Mouse (Mus musculus): ENCODE measurements at regions not wholly inside any gene's neighbourhood (a gene's known extent, or its start where the extent isn't known, plus 50 kb on each side); places are given as distances from the start of the nearest gene placed in this dataset.
"Not testable (repeated sequence)": the region's sequence is repeated elsewhere in the genome, so short reads cannot be mapped to it uniquely, and the experiment has no call there.

DNA sequence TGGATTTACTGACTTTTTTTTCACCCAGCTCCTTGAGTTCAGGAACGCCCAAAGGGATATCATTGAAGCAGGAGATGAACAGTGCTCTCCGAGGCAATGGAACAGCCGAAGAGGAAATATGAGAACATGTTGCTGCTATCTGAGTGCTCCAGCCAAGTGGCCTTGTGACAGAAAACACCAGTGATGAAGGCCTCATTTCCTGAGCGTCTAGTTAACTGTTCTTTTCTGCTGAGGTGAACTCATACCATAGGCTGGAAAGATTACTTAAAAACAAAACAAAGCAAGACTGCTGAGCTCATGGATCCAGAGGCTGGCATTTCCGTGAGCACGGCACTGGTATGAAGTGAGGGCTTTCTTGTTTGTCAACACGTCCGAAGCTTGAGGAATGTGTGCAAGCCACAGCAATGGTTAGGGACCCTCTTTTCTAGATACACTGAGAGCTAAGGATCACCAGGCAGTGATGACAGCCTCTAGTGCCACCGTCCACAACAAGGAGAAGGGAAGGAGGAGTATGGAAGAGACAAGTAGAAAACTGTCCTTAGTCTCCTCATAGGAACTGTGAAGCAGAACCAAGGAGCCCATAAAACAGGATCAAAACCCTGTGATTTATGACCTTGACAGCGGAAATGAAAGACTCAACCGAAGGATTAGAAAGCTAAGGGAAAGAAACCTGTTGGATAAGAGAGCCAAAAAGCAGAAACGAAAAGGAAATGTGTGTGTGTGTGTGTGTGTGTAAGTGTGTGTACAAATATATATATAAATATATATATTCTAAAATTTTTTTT is 200.4 kb downstream of the Fam43a start:
- DNase-seq (ENCODE audit: low spot score), result peak; percentile 36

DNA sequence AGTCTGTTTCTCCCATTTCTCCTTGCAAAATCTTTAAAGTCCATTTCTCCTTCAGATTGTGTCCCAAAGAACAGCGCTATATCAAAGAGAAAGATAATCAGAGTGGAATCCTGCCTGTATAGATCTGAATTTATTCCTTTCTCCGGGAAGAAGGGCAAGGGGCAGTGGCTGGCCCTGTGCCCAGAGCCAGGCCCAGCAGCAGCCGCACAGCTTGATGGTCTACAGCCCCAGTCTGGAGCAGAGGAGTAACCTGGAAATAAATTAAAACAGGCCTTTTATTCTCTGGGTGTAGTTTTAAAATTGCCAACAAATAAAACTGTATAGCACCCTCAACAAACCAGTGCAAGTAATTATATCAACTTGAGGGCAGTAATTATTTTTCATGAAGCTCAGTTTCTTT is 204.5 kb downstream of the Fam43a start:
- DNase-seq (ENCODE audit: low spot score), result no peak

DNA sequence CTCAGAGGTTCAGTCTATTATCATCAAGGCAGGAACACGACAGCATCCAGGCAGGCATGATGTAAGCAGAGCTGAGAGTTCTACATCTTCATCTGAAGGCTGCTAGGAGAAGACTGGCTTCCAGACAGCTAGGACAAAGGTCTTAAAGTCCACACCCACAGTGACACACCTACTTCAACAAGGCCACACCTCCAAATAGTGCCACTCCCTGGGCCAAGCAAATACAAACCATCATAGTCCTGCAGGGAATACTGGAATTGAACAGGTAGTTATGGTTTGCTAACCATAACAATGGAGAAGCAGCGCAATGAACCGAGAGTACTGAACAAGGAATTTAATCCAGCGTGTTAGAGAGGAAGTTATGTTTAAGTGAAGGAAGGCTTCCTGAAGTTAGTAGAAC is 206.7 kb downstream of the Fam43a start:
- DNase-seq (ENCODE audit: low spot score), result not testable (repeated sequence)

DNA sequence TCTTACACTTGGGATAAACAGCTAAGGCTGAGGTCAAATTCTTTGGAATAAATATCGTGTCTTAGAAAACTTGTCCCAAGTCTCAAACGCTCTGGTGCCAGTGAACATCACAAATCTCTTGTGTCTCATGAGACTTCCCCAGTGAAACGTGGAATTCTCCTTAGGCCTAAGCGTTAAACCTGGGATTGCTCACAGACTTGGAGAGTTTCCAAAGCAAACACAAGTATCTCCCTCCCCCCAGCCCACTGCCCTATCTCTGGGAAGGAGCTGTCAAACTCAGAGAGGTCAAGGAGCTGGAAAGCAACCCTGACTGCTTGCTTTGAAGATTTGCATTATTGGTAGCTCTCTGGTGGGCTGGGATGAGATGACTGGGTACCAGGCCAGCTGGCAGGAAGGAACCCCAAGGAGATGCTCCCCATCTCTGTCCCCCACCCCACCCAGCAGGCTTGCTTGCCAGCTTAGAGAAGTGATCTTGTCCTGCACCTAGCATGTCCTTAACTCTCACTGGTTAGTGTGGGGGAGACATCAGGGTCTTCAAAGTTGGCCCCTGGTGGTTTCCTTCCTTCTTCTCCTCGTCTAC is 219.1 kb downstream of the Fam43a start:
- DNase-seq (ENCODE audit: low spot score), result no peak

DNA sequence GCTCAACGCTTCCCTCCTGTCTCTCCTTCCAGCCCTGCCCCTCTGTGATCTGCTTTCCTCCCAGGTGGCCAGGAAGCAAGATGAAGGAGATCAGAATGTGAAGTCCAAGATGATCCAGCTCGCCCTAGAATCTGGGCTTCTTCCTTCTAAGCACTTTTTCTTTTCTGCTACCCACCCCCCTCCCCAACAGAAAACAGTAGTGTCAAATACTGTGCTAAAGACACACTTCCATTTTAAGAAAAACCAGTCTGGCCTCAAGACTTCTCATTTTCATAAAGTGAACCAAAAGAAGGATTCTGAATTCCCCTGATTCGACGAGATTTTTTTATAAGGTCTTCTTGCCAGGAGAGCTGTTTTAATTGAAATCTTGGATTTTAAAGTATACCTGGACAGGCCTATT is 219.8 kb downstream of the Fam43a start:
- no peak for DNase-seq (ENCODE audit: low spot score)

DNA sequence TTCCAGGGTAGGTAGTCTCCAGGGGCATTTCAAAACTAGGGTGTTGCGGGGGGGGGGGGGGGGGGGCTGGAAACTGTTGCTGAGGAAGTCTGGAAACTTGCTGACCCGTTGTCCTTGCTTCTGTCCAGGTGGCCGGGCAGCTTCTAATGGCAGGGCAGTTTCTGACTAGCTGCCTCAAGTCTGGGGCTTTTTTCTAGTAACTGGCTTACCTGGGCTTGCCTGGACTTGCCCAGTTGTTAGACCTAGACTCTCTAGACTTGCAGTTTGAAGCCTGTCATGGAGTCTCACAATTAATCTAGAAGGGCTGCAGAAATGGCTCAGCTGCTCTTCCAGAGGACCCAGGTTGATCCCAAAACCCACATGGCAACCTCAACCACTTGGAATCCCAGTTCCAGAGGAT is 220.7 kb downstream of the Fam43a start:
- no peak for DNase-seq (ENCODE audit: low spot score)

DNA sequence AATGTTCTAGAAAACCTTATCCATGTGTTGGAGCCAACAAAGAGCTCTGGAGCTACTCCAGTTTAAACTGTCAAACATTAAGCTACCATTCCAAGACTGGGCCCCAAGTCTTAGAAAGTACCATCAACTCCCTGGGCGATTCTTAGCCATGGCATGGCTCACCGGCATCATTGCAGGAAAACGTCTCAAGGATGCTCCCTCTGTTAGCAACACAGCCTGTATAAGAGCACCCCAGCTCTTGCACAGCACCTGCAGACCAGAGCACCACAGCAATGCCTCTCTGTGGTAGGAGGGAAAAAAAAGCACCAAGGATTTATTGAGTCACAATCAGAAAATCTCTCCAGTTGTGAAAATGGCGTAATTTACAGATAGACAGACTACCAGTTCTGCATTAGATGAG is 221.2 kb downstream of the Fam43a start:
- DNase-seq (ENCODE audit: low spot score), result no peak

DNA sequence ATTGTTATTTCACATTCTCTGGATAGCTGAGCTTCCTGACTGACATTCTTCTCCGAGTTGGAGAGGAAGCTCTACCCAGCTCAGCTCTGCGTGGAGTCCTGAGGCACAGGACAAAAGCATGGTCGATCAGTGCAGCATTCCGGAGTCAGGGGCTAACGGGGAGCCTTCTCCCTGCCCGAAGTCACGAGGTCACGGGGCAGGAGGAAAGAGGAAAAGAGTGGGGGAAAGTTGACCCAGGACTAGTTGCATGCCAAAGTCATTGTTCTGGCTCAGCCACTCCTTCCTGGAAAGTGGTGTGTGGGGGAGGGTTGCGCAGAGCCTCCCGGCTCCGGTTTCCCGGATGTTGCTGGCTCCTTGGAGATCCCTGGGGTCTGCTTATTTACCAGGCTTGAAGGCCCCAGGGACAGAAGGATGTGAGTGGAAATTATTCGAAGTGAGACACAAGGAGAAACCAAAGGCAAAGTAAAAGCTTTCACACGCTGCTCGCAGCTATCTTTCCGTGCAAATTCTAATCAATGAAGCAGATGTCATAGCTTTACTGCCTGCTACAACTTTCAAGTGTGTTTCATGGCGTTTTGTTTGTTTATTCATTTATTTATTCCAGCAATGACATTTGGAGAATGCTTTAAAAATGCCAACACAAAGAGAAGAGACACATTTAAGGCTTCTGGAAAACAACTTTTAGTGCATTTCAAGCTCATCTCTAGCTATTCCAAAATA is 221.8 kb downstream of the Fam43a start:
- peak; percentile 63 for DNase-seq (ENCODE audit: low spot score)

DNA sequence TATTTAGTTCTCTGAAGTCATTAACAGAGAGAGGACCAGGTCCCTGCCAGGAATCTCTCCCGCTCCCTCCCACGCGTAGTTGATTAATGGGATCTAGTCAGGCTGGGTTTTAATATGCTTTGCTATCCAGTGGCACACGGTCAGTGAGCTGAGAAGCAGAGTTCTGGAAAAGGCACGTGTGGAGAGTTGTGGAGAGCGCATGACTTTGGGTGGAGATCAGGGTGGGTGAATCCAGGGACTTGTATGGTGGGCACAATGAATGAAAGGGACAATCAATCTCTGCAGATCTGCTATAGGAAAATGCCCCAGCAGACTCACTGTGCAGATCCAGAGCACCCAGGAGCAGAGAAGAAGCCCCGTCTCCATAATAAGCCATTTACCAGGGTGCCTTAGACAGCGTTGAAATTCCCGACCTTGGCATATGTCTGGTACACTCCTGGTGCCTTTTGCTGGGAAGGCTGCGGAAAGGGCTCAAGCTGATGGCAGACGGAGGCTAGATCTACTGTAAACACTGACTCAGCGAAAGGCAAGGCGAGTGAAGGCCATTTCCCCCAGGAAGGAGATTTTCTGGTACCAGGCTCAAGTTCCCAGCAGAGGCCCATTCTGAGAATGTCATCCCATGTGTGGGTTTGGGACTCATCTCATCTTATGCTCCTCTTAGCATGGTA is 222.5 kb downstream of the Fam43a start:
- DNase-seq (ENCODE audit: low spot score), result peak; percentile 58

DNA sequence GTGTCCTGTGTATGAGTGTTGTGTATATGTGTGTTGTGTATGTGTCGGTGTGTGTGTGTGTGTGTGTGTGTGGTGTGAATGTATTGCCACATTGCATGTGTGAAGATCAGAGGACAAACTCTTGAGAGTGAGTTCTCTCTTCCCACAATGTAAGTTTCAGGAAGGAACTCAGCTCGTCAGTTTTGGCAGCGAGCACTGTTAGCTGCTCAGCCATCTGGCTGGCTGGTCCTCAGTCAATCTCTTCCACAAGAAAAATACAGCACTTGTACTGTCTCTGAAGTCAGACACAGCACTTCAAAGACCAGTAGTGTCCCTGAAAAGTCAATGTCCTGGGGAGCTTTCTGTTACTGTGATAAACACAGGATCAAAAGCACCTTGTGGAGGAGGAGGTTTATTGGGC is 226.6 kb downstream of the Fam43a start:
- no peak for DNase-seq (ENCODE audit: low spot score)

DNA sequence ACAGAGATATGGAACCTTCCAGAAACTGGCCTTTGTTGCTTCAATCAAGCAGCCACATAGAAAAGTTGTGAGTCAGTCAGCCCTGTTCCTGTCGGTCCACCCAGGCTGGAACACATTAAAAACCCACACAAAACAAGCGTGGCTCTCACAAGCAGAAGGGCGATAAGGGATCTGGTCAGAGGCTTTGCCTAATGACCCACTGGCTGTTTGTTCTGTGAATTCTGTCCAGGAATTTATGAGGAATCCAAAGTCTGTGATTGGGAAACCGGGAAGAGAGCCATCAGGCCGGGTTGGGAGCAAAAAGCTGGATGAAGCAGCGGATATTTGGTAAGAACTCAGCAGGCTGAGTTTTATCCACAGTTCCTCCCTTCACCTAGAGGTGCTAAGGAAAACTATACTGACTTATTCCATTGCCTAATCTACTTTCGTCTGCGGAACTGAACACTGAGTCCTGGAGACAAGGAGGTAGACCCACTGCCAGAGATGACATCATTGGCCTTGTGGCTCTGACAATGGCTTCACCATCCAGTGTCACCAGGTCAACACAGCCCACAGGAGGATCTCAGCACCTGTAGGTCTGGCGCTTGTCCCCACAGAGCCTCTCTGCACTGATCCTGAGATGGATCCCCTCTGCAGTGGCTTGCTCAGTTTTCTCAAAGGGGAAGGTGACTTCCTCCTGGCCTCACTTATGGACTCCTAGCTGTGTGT is 228.5 kb downstream of the Fam43a start:
- peak; percentile 92 for DNase-seq (ENCODE audit: low spot score)

DNA sequence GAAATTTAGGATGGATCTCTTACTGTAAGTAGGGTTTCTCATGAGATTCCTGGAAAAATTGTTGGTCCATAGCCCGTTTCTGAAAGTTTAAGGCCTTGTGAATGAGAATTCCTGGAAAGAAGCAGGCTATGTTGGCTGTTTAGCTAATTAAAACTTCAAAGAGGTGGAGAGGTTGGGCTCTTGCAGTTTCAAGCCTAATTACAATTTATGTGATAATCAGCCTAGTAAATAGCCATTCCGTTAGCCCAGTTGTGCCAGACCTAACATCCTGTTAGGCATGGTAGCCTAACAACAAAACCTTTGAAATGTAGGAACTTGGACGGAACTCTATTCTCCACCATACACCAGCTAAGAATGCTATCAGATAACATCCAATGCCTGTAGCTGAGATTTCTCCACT is 235.0 kb downstream of the Fam43a start:
- DNase-seq (ENCODE audit: low spot score), result no peak

DNA sequence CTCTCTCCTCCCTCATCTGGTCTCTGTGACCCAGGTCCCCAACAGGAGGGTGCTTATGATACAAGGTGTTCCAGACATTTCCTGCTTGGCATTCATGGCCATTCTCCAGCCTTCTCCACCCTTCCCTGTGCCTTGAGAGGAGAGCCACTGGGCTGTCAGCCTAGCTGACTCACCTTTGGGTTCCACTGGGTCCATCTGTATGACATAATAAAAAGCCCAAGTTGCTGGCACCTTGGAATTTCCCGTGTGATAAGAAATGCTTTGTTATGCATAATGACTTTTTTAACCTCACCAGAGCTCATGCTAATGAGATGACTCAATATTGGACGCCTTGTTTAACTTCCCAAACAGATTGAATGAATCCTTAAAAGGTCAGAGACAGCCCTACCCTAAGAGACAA is 236.2 kb downstream of the Fam43a start:
- DNase-seq (ENCODE audit: low spot score), result no peak

DNA sequence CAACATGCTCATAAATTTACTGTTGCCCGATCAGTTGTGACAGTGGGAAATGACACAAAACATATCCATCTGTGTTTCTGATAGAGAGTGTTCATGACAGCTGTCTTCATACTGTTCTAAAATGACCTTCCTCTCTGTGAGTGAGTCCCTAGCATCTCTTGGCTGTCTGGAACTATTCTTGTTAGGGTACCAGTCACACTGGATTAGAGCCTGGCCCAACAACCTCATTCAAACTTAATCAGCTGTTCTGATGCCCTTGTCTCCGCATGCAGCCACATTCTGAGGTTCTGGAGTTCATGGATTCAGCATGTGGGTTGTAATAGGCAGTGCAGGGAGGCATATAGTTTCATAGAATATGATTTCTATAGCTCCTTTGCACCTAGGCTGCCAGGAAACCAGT is 238.4 kb downstream of the Xxylt1 start:
- no peak for DNase-seq (ENCODE audit: low spot score)

DNA sequence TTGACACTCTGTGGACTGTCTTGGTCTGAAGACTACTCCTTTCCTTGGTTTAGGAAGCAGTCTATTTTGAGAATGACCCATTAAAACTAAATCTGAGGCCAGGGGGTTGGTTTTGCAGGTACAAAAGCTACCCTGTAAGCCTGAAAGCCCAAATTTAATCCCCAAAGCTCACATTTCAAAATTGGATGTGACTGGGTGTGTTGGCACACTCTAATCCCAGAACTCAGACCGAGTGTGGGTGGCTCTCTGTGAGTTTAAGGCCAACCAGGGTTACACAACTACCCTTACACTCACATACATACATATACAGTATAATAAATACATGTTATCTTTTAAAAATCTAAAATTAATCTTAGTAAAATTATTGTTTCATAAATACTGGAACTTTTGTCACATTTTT is 228.6 kb downstream of the Xxylt1 start:
- no peak for DNase-seq (ENCODE audit: low spot score)

DNA sequence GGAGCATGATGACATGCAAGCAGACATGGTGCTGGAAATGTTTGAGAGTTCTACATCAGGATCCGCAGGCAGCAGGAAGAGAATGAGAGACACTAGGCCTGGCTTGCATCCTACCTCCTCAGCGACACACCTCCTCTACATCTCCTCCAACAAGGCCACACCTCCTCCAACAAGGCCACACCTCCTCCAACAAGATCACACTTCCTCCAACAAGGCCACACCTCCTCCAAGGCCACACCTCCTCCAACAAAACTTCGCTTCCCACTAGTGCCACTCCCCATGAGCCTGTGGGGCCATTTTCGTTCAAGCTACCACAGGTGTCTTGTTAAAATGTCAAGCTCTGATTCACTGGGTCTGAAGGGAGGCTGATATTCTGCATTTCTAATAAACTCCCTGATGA is 226.5 kb downstream of the Xxylt1 start:
- no peak for DNase-seq (ENCODE audit: low spot score)

DNA sequence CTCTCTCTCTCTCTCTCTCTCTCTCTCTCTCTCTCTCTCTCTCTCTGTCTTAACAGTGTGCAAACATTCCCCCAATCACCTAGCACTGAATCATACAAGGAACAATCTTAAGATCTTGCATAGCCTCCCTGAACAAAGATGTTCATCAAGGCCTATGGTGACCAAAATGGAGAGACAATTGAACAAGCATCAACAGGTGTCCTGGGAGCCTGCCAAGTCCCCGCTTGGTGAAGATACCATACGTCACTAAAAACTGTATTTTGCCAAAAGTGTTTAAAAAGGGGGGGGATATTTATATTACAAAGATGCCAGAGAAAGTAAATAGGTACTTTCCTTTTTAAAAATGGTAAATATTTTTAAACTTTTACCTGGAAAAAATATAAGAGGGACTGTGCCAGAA is 223.6 kb downstream of the Xxylt1 start:
- no peak for DNase-seq (ENCODE audit: low spot score)

DNA sequence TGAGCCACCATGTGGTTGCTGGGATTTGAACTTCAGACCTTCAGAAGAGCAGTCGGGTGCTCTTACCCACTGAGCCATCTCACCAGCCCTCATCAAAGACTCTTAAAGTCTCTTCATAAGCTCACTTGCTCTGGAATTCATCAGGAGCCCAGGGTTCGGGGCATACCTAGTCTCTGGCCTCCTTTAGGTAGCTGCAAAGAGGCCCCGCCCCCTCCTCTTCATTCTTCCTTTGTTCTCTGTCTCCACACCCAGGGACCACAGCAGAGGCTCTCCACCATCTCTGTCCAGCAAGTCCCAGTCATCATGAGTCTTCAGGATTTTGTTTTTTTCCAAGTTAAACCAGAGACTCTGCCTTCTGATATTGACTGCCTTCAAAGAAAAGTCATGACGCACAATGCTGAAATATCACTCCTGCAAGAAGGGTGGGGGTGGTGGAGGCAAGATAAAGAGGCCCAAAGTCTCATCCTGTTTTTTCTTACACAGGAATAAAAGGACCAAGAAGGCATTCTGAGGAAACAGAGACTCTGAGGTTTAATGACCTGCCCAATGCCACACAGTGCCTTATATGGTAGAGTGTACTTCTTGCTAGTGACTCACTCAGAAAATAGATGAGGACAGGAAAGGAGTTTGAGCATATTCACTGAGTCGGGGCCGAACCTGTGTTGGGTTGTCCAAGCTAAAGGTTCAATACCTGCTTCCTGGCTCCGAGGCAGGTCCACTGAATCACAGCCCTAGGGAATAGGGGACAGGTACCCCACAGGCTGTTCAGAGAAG is 211.9 kb downstream of the Xxylt1 start:
- DNase-seq (ENCODE audit: low spot score), result no peak

DNA sequence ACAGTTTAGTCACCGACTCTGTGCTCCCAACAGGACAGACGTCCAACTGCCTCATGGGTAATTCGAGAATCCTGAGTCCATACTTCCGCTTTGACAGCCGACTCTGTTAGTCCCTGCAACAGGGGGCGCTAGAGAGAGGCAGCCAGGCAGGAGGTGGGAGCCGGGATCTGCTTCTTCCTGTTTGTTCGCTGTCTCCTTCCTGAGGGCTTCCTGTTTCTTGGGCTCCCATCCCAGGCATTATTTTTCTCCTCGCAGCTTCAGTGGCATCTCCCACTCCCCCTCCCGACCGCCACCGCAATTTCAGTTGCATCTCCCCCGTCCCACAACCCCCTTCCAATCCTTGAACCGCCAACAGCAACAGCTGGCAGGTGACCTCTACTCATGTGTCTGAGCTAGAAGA is 211.1 kb downstream of the Xxylt1 start:
- no peak for DNase-seq (ENCODE audit: low spot score)

DNA sequence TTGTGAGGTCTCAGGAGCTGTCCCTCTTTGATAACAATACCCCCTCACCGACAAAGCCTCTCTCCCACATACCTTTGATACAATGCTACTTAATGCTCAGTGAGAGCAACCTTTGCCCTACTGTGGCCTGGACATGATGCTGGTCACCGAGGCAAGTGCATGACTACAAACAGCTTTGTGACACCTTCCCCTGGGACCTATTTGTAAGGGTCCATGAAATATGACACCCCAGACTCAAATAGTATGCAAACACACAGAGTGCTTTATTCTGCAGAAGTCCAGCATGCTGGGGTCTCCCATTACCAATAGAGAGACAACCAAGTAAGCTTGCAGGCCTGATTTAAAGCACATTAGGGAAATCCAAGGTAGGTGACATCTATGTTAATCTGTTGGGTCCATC is 210.6 kb downstream of the Xxylt1 start:
- DNase-seq (ENCODE audit: low spot score), result no peak

DNA sequence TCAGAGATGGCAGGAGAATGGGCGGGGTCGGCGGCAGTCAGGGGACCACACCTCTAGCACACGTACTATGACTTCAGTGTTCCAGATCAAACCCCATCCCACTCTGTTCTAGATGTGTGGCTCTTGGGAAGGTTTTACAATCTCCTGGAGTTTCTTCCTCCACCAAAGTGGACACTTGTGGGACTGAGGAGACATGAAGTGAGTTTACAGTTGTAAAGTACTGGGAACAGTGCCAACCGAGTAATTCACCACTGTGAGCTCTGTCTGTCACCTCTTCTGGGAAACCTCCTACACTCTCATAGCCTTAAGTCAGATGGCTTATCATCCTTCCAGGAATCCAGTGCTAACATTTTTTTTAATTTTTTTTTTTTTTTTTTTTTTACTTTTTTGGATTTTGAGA is 209.1 kb downstream of the Xxylt1 start:
- DNase-seq (ENCODE audit: low spot score), result peak; percentile 17

All from adipocyte (in vitro differentiated cells).